Mouse (Mus musculus): ENCODE measurements around the gene Srr. TPM values are rescaled to one million over a fixed set of nuclear protein-coding genes. Genes with fewer than 3 reads are reported as not detected.

Srr gene
- polyA plus RNA-seq, 1 experiment from 2014 or later: 34.4 TPM

DNA sequence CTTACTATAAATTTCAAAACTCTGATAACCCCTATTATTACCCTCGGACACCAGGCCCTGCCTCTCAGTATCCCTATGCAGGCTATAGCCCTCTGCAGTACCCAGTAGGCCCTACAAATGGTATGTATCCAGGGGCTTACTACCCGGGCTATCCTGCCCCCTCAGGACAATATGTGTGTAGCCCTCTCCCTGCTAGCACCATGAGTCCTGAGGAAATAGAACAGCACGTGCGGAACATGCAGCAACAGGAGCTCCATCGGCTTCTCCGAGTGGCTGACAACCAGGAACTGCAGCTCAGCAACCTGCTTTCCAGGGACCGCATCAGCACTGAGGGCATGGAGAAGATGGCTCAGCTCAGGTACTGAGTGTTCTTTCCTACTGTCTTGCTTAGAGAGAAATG is 4.6 kb upstream of the Srr start:
- no peak overlapping the region for H3K9ac ChIP-seq
- no peak overlapping the region for H3K4me2 ChIP-seq
- H3K36me3 ChIP-seq: peaks cover 53% of the 10 kb centered on the region
- peaks cover 17% of the 10 kb centered on the region for H3K4me1 ChIP-seq (replicated peaks)
- WGBS: 89% methylated on average over 7 of the region's 7 CpGs
- no peak for ATAC-seq (ENCODE audit: low FRiP score)
- no peaks in the 10 kb centered on the region for H3K9me3 ChIP-seq
- no peak overlapping the region for H3K4me3 ChIP-seq
- H3K27me3 ChIP-seq: no peaks in the 10 kb centered on the region
- no peak overlapping the region for H3K27ac ChIP-seq

DNA sequence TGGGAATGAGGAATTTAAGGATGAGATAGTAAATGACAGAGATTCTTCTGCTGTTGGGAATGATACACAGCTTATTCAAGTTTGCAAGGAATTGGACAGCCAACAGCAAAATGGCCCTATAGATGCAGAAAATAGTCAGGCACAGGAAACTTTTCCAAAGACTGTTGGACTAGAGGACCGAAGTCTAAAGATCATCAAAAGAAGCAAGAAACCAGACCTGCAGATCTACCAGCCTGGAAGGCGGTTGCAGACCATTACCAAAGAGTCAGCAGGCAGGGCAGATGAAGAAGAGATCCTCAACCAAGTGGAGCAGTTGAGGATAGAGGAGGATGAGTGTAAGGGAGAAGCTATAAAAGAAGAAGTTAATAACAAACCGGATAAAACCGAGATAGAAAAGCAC is 3.4 kb upstream of the Srr start:
- H3K27me3 ChIP-seq: no peaks in the 10 kb centered on the region
- no peak for ATAC-seq (ENCODE audit: low FRiP score)
- no peak overlapping the region for H3K4me2 ChIP-seq
- peaks cover 25% of the 10 kb centered on the region for H3K4me1 ChIP-seq (replicated peaks)
- no peak overlapping the region for H3K4me3 ChIP-seq
- H3K36me3 ChIP-seq: peaks cover 42% of the 10 kb centered on the region
- 75% methylated on average over 4 of the region's 4 CpGs for WGBS
- no peak overlapping the region for H3K9ac ChIP-seq
- H3K9me3 ChIP-seq: no peaks in the 10 kb centered on the region
- no peak overlapping the region for H3K27ac ChIP-seq

DNA sequence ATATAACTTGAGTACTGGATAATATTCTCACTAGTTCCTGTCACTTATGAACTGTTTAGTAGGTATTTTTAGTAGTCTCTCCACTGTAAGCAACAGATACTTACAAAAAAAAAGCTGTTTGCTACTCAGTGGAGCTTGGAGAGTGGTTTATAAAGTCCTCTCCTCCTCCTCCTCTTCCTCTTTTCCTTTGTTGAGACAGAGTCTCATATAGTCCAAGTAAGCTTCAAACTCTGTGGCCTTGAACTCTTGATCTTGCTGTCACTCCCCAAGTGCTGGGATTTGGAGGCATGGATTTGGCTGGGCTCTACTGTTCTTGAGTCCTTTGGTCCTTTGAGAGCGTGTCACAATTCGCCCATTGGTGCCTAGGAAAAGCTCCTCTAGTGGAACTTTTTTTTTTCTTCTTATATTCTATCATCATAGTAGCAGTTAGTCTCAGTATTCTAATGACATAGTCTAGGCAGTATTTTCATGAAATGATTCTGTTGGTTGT is 1.5 kb upstream of the Srr start:
- no peak for ATAC-seq (ENCODE audit: low FRiP score)
- no peaks in the 10 kb centered on the region for H3K27me3 ChIP-seq
- 91% methylated on average over 2 of the region's 2 CpGs for WGBS
- no peak overlapping the region for H3K4me3 ChIP-seq
- H3K27ac ChIP-seq: no peak overlapping the region
- H3K4me2 ChIP-seq: peak overlapping the region; percentile 69
- H3K9me3 ChIP-seq: no peaks in the 10 kb centered on the region
- H3K9ac ChIP-seq: no peak overlapping the region
- H3K36me3 ChIP-seq: peaks cover 23% of the 10 kb centered on the region
- H3K4me1 ChIP-seq (replicated peaks): peaks cover 36% of the 10 kb centered on the region

DNA sequence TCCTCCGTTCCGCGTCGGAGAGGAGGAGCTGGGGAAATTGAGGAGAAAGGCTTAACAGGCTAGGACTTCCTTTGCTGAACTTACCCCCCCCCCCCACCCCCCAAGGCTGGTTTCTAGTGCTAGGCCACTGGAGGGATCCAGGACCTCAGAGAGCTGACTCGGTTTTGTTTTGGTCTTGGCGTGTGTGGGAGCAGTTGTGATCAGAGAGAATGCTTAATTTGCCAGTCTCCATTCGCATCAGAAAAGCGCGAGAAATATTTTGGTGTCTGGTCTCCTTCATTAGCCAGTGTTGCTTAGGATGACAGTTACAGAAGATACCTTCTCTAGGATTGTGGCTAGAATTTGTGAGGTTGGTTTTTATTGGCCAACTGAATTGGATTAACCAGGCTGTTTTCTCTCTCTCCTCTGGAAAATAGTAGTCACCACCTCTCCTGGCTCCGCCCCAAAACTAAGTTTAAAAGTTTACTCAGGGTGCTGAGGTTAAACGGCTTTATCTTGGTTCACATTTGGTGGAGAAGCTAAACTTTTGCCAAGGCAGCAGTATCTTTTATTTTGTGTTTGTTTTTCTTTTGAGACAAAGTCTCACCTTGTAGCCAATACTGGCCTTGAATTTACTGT is 749 bp upstream of the Srr start:
- Histone ChIP-seq H3K4me3 (peak overlapping the region; percentile 90), H3K9me3 (no peaks in the 10 kb centered on the region), H3K9ac (peak overlapping the region; percentile 93), H3K4me2 (peak overlapping the region; percentile 69), H3K36me3 (peaks cover 15% of the 10 kb centered on the region), H3K27ac (peak overlapping the region; percentile 98), H3K27me3 (no peaks in the 10 kb centered on the region), H3K4me1 (replicated peaks) (peaks cover 36% of the 10 kb centered on the region)
- 6% methylated on average over 11 of the region's 11 CpGs for WGBS
- ATAC-seq (ENCODE audit: low FRiP score): no peak; the same call in 1 of the 2 replicates

DNA sequence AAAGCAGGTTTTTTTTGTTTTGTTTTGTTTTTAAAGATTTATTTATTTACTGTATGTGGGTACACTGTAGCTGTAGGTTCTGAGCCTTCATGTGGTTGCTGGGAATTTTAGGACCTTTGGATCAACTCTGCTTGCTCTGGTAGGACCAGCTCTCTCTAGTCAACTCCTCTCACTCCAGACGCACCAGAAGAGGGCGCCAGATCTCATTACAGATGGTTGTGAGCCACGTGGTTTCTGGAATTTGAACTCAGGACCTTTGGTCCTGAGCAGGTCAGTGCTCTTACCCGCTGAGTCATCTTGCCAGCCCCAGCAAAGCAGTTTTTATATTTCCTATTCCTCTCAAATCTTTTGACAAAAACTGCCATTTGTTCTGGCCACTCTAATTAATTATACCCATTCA is 1.6 kb downstream of the Srr start:
- no peaks in the 10 kb centered on the region for H3K9me3 ChIP-seq
- peaks cover 35% of the 10 kb centered on the region for H3K4me1 ChIP-seq (replicated peaks)
- no peak for ATAC-seq (ENCODE audit: low FRiP score)
- H3K4me2 ChIP-seq: peak overlapping the region; percentile 69; the same call in 1 of the 2 replicates
- H3K27ac ChIP-seq: no peak overlapping the region
- H3K36me3 ChIP-seq: peaks cover 6% of the 10 kb centered on the region
- H3K4me3 ChIP-seq: peak overlapping the region; percentile 90
- H3K27me3 ChIP-seq: no peaks in the 10 kb centered on the region
- 67% methylated on average over 4 of the region's 4 CpGs for WGBS
- no peak overlapping the region for H3K9ac ChIP-seq

DNA sequence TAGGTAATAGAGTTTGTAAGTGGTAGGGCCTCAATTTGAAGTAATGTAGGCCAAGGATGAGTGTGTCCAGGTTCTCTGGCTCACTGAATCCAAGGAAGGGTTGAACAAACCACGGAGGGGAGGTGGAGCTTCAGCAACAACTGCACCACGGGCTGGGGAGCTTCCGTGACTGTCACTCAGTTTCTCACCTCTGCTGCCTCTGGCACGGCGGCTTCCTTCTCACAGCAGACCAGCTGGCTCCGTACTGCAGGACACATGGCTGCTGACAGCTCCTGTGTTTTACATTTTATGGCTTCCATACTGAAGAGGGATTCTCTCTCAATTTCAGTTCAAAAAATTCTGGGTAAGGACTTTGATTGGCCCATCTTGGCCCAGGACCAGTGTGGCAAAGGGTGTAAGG is 6.5 kb downstream of the Srr start:
- H3K9ac ChIP-seq: no peak overlapping the region
- 86% methylated on average over 6 of the region's 6 CpGs for whole genome bisulfite sequencing
- H3K27ac ChIP-seq: no peak overlapping the region
- H3K4me2 ChIP-seq: no peak overlapping the region
- H3K4me1 ChIP-seq (replicated peaks): peaks cover 17% of the 10 kb centered on the region
- no peak overlapping the region for H3K4me3 ChIP-seq
- ATAC-seq (ENCODE audit: low FRiP score): no peak
- no peaks in the 10 kb centered on the region for H3K9me3 ChIP-seq
- H3K27me3 ChIP-seq: no peaks in the 10 kb centered on the region
- peaks cover 30% of the 10 kb centered on the region for H3K36me3 ChIP-seq

DNA sequence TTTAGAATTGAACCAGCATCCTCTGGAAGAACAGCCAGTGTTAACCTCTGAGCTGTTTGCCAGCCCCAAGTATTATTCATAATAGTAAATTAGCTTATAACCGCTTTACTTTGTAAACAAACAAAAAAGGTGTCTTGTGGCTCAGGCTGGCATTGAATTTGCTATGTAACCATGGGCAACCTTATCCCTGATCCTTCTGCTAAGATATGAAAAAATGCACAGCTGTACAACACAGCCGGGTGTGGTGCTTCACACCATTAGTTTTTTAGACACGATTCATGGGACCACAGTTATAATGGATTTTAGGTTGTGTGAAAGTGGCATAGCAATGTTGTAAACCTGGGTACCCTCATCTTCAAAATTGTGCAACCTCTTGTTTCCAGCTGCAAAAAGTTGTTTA is 13.3 kb downstream of the Srr start:
- H3K4me3 ChIP-seq: no peak overlapping the region
- H3K9me3 ChIP-seq: no peaks in the 10 kb centered on the region
- ATAC-seq (ENCODE audit: low FRiP score): no peak
- 88% methylated on average over 3 of the region's 3 CpGs for WGBS
- no peak overlapping the region for H3K9ac ChIP-seq
- peaks cover 39% of the 10 kb centered on the region for H3K36me3 ChIP-seq
- no peak overlapping the region for H3K4me2 ChIP-seq
- no peaks in the 10 kb centered on the region for H3K4me1 ChIP-seq (replicated peaks)
- no peaks in the 10 kb centered on the region for H3K27me3 ChIP-seq
- no peak overlapping the region for H3K27ac ChIP-seq

DNA sequence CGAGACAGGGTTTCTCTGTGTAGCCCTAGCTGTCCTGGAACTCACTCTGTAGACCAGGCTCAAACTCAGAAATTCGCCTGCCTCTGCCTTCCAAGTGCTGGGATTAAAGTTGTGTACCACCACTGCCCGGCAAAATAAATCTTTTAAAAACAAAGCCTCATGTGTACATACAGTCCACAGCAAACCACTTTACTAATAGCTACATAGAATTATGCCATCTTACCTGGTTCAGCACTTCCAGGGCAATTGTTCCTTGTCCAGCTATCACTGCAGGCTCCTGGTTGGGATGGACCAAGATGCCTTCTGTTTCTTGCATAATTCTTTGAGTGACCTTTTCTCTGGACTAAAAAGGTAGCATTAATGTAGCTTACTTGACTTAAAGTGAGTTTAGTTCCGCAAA is 15.8 kb downstream of the Srr start:
- Histone ChIP-seq H3K9me3 (no peaks in the 10 kb centered on the region), H3K36me3 (peaks cover 57% of the 10 kb centered on the region), H3K27me3 (no peaks in the 10 kb centered on the region), H3K4me2 (no peak overlapping the region), H3K4me3 (no peak overlapping the region), H3K9ac (no peak overlapping the region), H3K27ac (no peak overlapping the region), H3K4me1 (replicated peaks) (no peaks in the 10 kb centered on the region)
- WGBS: 86% methylated on average over 4 of the region's 4 CpGs
- ATAC-seq (ENCODE audit: low FRiP score): no peak

DNA sequence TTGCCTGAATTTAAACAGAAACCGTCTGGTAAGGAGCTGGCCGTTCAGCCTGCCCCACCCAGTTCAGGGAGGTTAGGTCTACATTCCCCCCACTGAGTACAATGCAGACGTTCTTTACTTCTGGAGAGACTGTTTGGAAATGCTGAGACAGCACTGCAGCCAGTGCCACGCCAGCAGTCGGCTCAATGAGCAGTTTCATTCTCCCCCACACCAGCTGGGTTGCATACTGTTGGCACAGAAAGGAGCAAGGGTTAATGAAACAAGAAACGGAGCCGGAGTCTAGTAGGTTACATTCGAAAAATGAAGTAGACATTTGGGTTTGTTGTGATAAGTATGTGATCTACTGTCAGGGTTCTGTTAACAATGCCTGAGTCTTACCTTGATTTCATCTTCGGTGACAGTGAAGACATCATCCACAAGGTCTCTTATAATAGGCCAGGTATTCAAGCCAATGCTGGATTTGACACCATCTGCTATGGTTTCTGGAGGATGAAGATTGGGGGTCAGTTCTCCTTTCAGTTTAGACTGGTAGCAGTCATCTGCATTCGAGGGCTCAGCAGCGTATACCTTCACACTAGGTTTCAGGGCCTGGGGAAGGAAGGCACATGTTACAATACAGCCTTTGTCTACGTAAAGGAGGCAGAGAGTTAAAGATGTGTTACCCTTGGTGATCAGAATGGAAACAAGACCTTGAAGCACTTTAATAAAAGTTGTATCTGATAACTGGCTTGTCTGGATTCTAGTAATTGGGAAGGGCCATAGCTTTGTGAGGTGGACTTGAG is 16.9 kb downstream of the Srr start:
- Histone ChIP-seq H3K4me3 (no peak overlapping the region), H3K4me1 (replicated peaks) (no peaks in the 10 kb centered on the region), H3K9ac (no peak overlapping the region), H3K9me3 (no peaks in the 10 kb centered on the region), H3K36me3 (peaks cover 69% of the 10 kb centered on the region), H3K27ac (no peak overlapping the region), H3K4me2 (no peak overlapping the region), H3K27me3 (no peaks in the 10 kb centered on the region)
- ATAC-seq (ENCODE audit: low FRiP score): no peak
- 87% methylated on average over 12 of the region's 12 CpGs for WGBS

DNA sequence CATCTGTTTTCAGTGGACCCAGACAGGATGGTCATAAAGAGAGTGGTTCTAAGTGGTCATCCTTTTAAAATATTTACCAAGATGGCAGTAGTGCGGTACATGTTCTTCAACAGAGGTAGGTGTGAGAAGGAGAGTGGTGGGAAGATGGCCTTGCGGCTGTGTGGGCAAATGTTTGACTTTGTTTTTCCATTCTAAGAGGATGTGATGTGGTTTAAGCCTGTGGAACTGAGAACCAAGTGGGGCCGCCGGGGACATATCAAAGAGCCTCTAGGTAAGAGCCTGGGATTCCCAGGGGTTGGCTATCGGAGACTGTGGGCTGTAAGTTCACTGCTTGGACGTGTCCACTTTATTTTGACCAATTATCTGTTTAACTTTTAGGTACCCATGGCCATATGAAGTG is 17.9 kb downstream of the Srr start:
- no peaks in the 10 kb centered on the region for H3K27me3 ChIP-seq
- H3K36me3 ChIP-seq: peaks cover 78% of the 10 kb centered on the region
- H3K4me1 ChIP-seq (replicated peaks): no peaks in the 10 kb centered on the region
- H3K9me3 ChIP-seq: no peaks in the 10 kb centered on the region
- no peak overlapping the region for H3K27ac ChIP-seq
- 96% methylated on average over 6 of the region's 6 CpGs for WGBS
- H3K4me3 ChIP-seq: no peak overlapping the region
- ATAC-seq (ENCODE audit: low FRiP score): no peak
- H3K9ac ChIP-seq: no peak overlapping the region
- no peak overlapping the region for H3K4me2 ChIP-seq

DNA sequence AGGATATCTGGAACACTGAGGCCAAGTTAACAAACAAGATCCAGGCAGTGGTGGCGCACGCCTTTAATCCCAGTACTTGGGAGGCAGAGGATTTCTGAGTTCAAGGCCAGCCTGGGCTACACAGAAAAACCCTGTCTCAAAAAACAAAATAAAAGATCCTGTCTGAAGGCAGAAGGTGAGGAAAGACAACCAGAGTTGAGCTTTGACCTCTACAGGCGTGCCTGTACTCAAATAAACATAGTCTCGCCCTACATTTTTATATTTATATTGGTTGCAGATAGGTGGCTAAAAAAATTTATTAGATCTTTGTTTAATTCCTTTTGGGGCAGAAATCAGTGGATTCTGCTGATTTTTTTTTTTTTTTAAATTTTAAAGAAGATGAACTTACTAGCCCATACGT is 23.3 kb downstream of the Srr start:
- peaks cover 79% of the 10 kb centered on the region for H3K36me3 ChIP-seq
- H3K4me3 ChIP-seq: no peak overlapping the region
- peaks cover 22% of the 10 kb centered on the region for H3K4me1 ChIP-seq (replicated peaks)
- ATAC-seq (ENCODE audit: low FRiP score): no peak
- H3K4me2 ChIP-seq: no peak overlapping the region
- no peaks in the 10 kb centered on the region for H3K9me3 ChIP-seq
- no peak overlapping the region for H3K9ac ChIP-seq
- 93% methylated on average over 5 of the region's 5 CpGs for WGBS
- H3K27ac ChIP-seq: no peak overlapping the region
- H3K27me3 ChIP-seq: no peaks in the 10 kb centered on the region

DNA sequence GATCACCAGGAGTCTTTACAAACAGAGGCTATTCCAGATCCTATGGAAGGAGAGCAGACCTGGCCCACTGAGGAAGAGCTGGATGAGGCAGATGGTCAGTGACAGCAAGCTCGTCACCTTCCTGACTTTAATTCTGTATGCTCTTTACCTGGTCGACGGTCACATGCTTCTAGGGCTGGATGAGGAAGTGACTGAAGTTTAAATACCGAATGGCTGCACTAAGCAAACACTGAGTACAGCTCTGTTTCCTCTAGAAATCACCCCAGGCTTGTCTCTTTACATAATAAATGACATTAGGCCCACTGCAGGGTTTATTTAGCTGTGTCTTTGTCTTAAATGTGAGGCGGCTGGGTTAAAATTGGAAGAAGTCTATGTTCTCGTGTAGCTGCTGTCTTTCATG is 24.2 kb downstream of the Srr start:
- no peak overlapping the region for H3K4me2 ChIP-seq
- H3K36me3 ChIP-seq: peaks cover 70% of the 10 kb centered on the region
- ATAC-seq (ENCODE audit: low FRiP score): no peak
- no peaks in the 10 kb centered on the region for H3K27me3 ChIP-seq
- H3K4me3 ChIP-seq: no peak overlapping the region
- peaks cover 25% of the 10 kb centered on the region for H3K4me1 ChIP-seq (replicated peaks)
- no peak overlapping the region for H3K27ac ChIP-seq
- H3K9me3 ChIP-seq: no peaks in the 10 kb centered on the region
- H3K9ac ChIP-seq: no peak overlapping the region
- WGBS: 92% methylated on average over 6 of the region's 6 CpGs

DNA sequence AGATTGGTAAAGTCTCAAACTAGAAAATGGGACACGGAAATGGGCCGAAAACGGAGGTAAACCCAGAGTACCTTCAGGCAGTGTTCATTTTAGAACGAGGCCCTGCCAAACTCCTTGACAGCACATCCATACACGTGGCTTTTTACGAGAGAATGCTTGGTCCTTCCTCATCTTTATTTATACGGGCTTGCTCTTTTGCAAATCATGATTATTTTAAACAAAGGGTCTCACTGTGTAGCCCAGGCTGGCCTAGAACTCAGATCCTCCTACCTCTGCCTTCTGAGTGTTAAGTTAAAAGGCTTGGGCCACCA is 27.3 kb downstream of the Srr start:
- Histone ChIP-seq H3K27me3 (no peaks in the 10 kb centered on the region), H3K4me3 (peak overlapping the region; percentile 86), H3K9ac (peak overlapping the region; percentile 90), H3K4me1 (replicated peaks) (peaks cover 40% of the 10 kb centered on the region), H3K9me3 (no peaks in the 10 kb centered on the region), H3K27ac (peak overlapping the region; percentile 95; the same call in 1 of the 2 replicates), H3K36me3 (peaks cover 40% of the 10 kb centered on the region), H3K4me2 (peak overlapping the region; percentile 79)
- no peak for ATAC-seq (ENCODE audit: low FRiP score)
- under 1% methylated on average over 7 of the region's 7 CpGs for whole genome bisulfite sequencing
